Mouse (Mus musculus): ENCODE results near the gene Draxin.

- TF ChIP-seq CTCF (IDR thresholded peaks at IDR 0.05; ENCODE audit: low read depth) = no peak
- no peak for TF ChIP-seq EP300 (IDR thresholded peaks at IDR 0.05; ENCODE audit: low read depth)
Measured at GRCm38 (mm10) chr4:148131497-148132081, 1.1 kb upstream of the Draxin start.
